Mouse (Mus musculus) CH12.LX (cell line): ENCODE data around the gene Map1b.

Experiments
- BHLHE40 ChIP-seq: IDR thresholded peaks from 2 replicates; pipeline ENCODE4 v1.6.1; 2011; ENCODE audit warnings: mild to moderate bottlenecking, low read depth, low read length, improper control_type of control experiment
- CHD1 ChIP-seq: IDR thresholded peaks from 2 replicates; pipeline ENCODE4 v1.6.1; 2012; ENCODE audit warnings: low read depth, low read length, improper control_type of control experiment, inconsistent platforms
- CTCF ChIP-seq, 2 experiments: IDR thresholded peaks in 1 of 2; conservative IDR thresholded peaks in 1 of 2; 2 replicates each; pipeline ENCODE4 v1.5.1; 2011 to 2012; ENCODE audit warnings: low read depth in 2 of 2, low read length in 2 of 2, improper control_type of control experiment in 1 of 2, inconsistent platforms in 1 of 2, mild to moderate bottlenecking in 1 of 2, moderate library complexity in 1 of 2
- E2F4 ChIP-seq: IDR thresholded peaks from 2 replicates; pipeline ENCODE4 v1.6.1; 2011; ENCODE audit warnings: low read depth, low read length, improper control_type of control experiment; ENCODE audit not compliant: insufficient replicate concordance
- POLR2A ChIP-seq: IDR thresholded peaks from 2 replicates; pipeline ENCODE4 v1.6.1; 2011; ENCODE audit warnings: low read depth, mild to moderate bottlenecking, improper control_type of control experiment, low read length
- RAD21 ChIP-seq: IDR thresholded peaks from 2 replicates; pipeline ENCODE4 v1.6.1; 2011; ENCODE audit warnings: low read depth, mild to moderate bottlenecking, low read length, improper control_type of control experiment, moderate library complexity

DNA sequence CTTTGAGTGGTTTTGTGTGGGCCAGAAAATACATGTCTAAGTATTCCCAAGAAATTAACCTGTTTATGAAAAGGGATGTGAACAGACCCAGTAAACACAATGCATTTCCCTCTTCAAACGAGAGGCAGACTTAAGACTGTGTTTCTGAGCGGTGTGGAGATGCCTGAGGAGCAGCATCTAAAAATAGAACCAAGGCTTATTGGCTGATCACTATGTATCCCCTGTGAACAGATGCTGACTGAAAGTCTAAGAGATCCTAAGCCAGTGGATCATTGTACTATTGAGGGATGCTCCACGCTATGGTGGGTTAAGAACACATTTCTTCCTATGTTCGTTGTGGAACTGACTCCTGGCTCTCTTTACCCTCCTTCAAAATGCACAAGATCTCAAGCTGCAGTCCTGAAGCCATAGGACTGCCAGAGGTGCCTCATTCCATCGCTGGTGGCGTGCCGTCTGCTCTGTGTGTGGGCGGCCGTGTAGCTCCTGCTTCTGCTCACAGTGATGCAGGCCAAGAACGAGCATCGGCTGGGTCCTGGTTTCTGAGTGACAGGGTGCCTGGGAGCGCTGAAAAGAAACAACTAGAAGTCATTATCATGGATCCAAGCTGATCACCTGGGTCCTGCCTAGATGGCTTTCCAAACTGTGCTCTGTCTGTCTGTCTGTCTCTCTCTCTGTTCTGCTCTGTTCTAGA lies 34.5 kb upstream of the Map1b start:
- TF ChIP-seq CTCF (conservative IDR thresholded peaks at IDR 0.05 in 1 of 2, IDR thresholded peaks at IDR 0.05 in 1 of 2; ENCODE audit: low read depth in 2 of 2, low read length in 2 of 2): no peak
- no peak for TF ChIP-seq POLR2A
- no peak for TF ChIP-seq E2F4
- TF ChIP-seq CHD1: no peak
- no peak for TF ChIP-seq RAD21
- TF ChIP-seq BHLHE40: no peak
